12 mouse cellular contexts compared by ENCODE assay signal in genomic region chr7:30251956-30252954, GRCm38 (mm10). TPM values are rescaled to one million over a fixed set of nuclear protein-coding genes. Genes with fewer than 3 reads are reported as not detected.
A peak's percentile ranks its signal among the peaks of the same experiment; 100 is the strongest.
DNase-seq lines count a peak whose midpoint lies in the region; ATAC-seq lines count a peak whose summit lies in the region.
"Had no signal": no experiment of that assay in that cellular context is flagged by ENCODE, and none has a peak within 500 bp of the region (broad histone marks: within the 10 kb centered on the region; RNA-seq: fewer than 3 reads in every experiment).

No protein-coding gene starts in this region.

- no peak for ATAC-seq in kidney, embryonic 14.5 days (ENCODE audit: low FRiP score, low TSS enrichment)
- 0 out of 2 replicates have a peak, but pooled peaks have one; percentile 50 for ATAC-seq in stomach, embryonic 15.5 days (ENCODE audit: insufficient read depth, low FRiP score, low read depth)
- ATAC-seq: forebrain, embryonic 16.5 days had no signal

- H3K27me3 ChIP-seq in kidney, embryonic 14.5 days (ENCODE audit: control insufficient read depth, insufficient read depth, low read length) = no peaks in the 10 kb centered on the region
- H3K27me3 ChIP-seq in stomach, embryonic 15.5 days (replicated peaks) = no peaks in the 10 kb centered on the region
- H3K27me3 ChIP-seq: neural tube, embryonic 12.5 days had no signal

- no peak overlapping the region for H3K27ac ChIP-seq in kidney, embryonic 14.5 days (ENCODE audit: low read depth, low read length)
- H3K27ac ChIP-seq in stomach, embryonic 15.5 days = no peak overlapping the region
- H3K27ac ChIP-seq: macrophage; neural tube, embryonic 12.5 days had no signal

- no peaks in the 10 kb centered on the region for H3K4me1 ChIP-seq in kidney, embryonic 14.5 days (ENCODE audit: control insufficient read depth, insufficient read depth, low read length)
- H3K4me1 ChIP-seq in stomach, embryonic 15.5 days = no peaks in the 10 kb centered on the region
- H3K4me1 ChIP-seq: neural tube, embryonic 12.5 days had no signal

- 76% methylated on average over 12 of the region's 12 CpGs for WGBS in kidney, embryonic 14.5 days
- 74% methylated on average over 12 of the region's 12 CpGs for WGBS in stomach, embryonic 15.5 days

- peak; percentile 45 for DNase-seq in kidney, adult 18-20 months
- peak; percentile 27 for DNase-seq in adrenal gland, postnatal 25 days
- DNase-seq in kidney, postnatal 14 days = peak; percentile 53
- DNase-seq in retina, postnatal 1 day = no peak
- DNase-seq in thymus, postnatal 0 days (ENCODE audit: low spot score) = no peak

- H3K9me3 ChIP-seq in kidney, embryonic 14.5 days (ENCODE audit: control insufficient read depth, low read length) = no peaks in the 10 kb centered on the region
- H3K9me3 ChIP-seq in stomach, embryonic 15.5 days = no peaks in the 10 kb centered on the region
- H3K9me3 ChIP-seq: neural tube, embryonic 12.5 days had no signal

- H3K4me2 ChIP-seq in kidney, embryonic 14.5 days (replicated peaks; ENCODE audit: low read depth, low read length) = no peak overlapping the region
- H3K4me2 ChIP-seq in stomach, embryonic 15.5 days = no peak overlapping the region
- H3K4me2 ChIP-seq: neural tube, embryonic 12.5 days had no signal

- no peak overlapping the region for H3K9ac ChIP-seq in kidney, embryonic 14.5 days (ENCODE audit: low read depth, low read length)
- H3K9ac ChIP-seq in stomach, embryonic 15.5 days = no peak overlapping the region
- H3K9ac ChIP-seq: neural tube, embryonic 12.5 days had no signal

- H3K4me3 ChIP-seq in kidney, embryonic 14.5 days (ENCODE audit: low read length) = no peak overlapping the region
- H3K4me3 ChIP-seq in stomach, embryonic 15.5 days (replicated peaks) = no peak overlapping the region
- H3K4me3 ChIP-seq: neural tube, embryonic 12.5 days had no signal

- 0 out of 2 replicates have a peak, but pooled peaks cover 7% of the 10 kb centered on the region for H3K36me3 ChIP-seq in kidney, embryonic 14.5 days (ENCODE audit: control insufficient read depth, insufficient read depth, low read length)
- 0 out of 2 replicates have a peak, but pooled peaks cover 4% of the 10 kb centered on the region for H3K36me3 ChIP-seq in stomach, embryonic 15.5 days

RNA-seq across cellular contexts. Expression of gene Ovol3, which starts 16.7 kb away (rescaled TPM):
- polyA plus RNA-seq in kidney, embryonic 14.5 days (2014; fragmentation: Nextera tagmentation; extraction: Ambion mirVana) = not detected in 2 replicates
- not detected in 2 replicates for total RNA-seq in adrenal gland, postnatal 25 days (2021)
- not detected in 2 replicates for polyA plus RNA-seq in stomach, embryonic 15.5 days (2015; fragmentation: Nextera tagmentation; extraction: Ambion mirVana)
- 0.26 and 0.78 TPM in 2 replicates for polyA plus RNA-seq in thymus, postnatal 0 days (2015; fragmentation: Nextera tagmentation; extraction: Ambion mirVana)
- total RNA-seq: hematopoietic stem cell, adult 5-6 weeks; left cerebral cortex, adult 18-20 months had no signal
- polyA plus RNA-seq: forebrain, embryonic 16.5 days; macrophage; neural tube, embryonic 12.5 days had no signal

RNA-seq across cellular contexts. Expression of gene Tbcb, which starts 20.2 kb away (rescaled TPM):
- 174 and 199 TPM in 2 replicates for polyA plus RNA-seq in kidney, embryonic 14.5 days (2014; fragmentation: Nextera tagmentation; extraction: Ambion mirVana)
- 77.0 and 86.6 TPM in 2 replicates for total RNA-seq in adrenal gland, postnatal 25 days (2021)
- 138 and 158 TPM in 2 replicates for polyA plus RNA-seq in stomach, embryonic 15.5 days (2015; fragmentation: Nextera tagmentation; extraction: Ambion mirVana)
- polyA plus RNA-seq in thymus, postnatal 0 days (2015; fragmentation: Nextera tagmentation; extraction: Ambion mirVana) = 149 and 155 TPM in 2 replicates

RNA-seq across cellular contexts. Expression of gene Polr2i, which starts 20.5 kb away (rescaled TPM):
- 173 and 268 TPM in 2 replicates for polyA plus RNA-seq in kidney, embryonic 14.5 days (2014; fragmentation: Nextera tagmentation; extraction: Ambion mirVana)
- 63.2 and 71.6 TPM in 2 replicates for total RNA-seq in adrenal gland, postnatal 25 days (2021)
- 129 and 139 TPM in 2 replicates for polyA plus RNA-seq in stomach, embryonic 15.5 days (2015; fragmentation: Nextera tagmentation; extraction: Ambion mirVana)
- 134 and 137 TPM in 2 replicates for polyA plus RNA-seq in thymus, postnatal 0 days (2015; fragmentation: Nextera tagmentation; extraction: Ambion mirVana)

RNA-seq across cellular contexts. Expression of gene Thap8, which starts 27.6 kb away (rescaled TPM):
- polyA plus RNA-seq in kidney, embryonic 14.5 days (2014; fragmentation: Nextera tagmentation; extraction: Ambion mirVana) = 0.22 and 0.43 TPM in 2 replicates
- total RNA-seq in adrenal gland, postnatal 25 days (2021) = 1.2 TPM in 1 of 2 replicates, not detected in the other
- 0.62 and 0.65 TPM in 2 replicates for polyA plus RNA-seq in stomach, embryonic 15.5 days (2015; fragmentation: Nextera tagmentation; extraction: Ambion mirVana)
- 0.19 and 0.23 TPM in 2 replicates for polyA plus RNA-seq in thymus, postnatal 0 days (2015; fragmentation: Nextera tagmentation; extraction: Ambion mirVana)

RNA-seq across cellular contexts. Expression of gene Wdr62, which starts 28.0 kb away (rescaled TPM):
- 7.8 and 11.1 TPM in 2 replicates for polyA plus RNA-seq in kidney, embryonic 14.5 days (2014; fragmentation: Nextera tagmentation; extraction: Ambion mirVana)
- total RNA-seq in adrenal gland, postnatal 25 days (2021) = 7.2 and 8.4 TPM in 2 replicates
- 5.3 and 6.5 TPM in 2 replicates for polyA plus RNA-seq in stomach, embryonic 15.5 days (2015; fragmentation: Nextera tagmentation; extraction: Ambion mirVana)
- polyA plus RNA-seq in thymus, postnatal 0 days (2015; fragmentation: Nextera tagmentation; extraction: Ambion mirVana) = 6.4 and 7.8 TPM in 2 replicates

Comparison
In these comparisons a context has a peak if more than half of its experiments do, and no peak if none do; other contexts are left out.
1. DNase-seq: peak in kidney, adult 18-20 months (single experiment), adrenal gland, postnatal 25 days (single experiment) and kidney, postnatal 14 days (single experiment); none in retina, postnatal 1 day (single experiment) and thymus, postnatal 0 days (single experiment).